Mouse (Mus musculus) limb, embryonic 13.5 days (tissue): ENCODE measurements around the gene Ubxn10. TPM values are rescaled to one million over a fixed set of nuclear protein-coding genes. Genes with fewer than 3 reads are reported as not detected.

Experiments used
- ATAC-seq: fragments of 200-750 bp; cut with Nextera tagmentation; 2 replicates; pipeline ENCODE4 v1.8.0; 2017; ENCODE audit warnings: low read depth, moderate number of reproducible peaks, moderate TSS enrichment; ENCODE audit not compliant: low FRiP score
- H3K27ac ChIP-seq: fragments of 300-500 bp; sonication (generic); 2 replicates; pipeline ENCODE4 v1.5.1; 2015; ENCODE audit warnings: inconsistent platforms, mild to moderate bottlenecking, moderate library complexity
- H3K27me3 ChIP-seq: fragments of 300-500 bp; sonication (generic); 2 replicates; pipeline ENCODE4 v1.6.1; 2015; ENCODE audit warnings: mild to moderate bottlenecking, inconsistent platforms
- H3K36me3 ChIP-seq: fragments of 300-500 bp; sonication (generic); 2 replicates; pipeline ENCODE4 v1.6.1; 2015; ENCODE audit warnings: inconsistent platforms, mild to moderate bottlenecking, moderate library complexity
- H3K4me1 ChIP-seq: fragments of 300-500 bp; sonication (generic); 2 replicates; pipeline ENCODE4 v1.6.1; 2015; ENCODE audit warnings: inconsistent platforms
- H3K4me2 ChIP-seq: fragments of 300-500 bp; sonication (generic); replicated peaks from 2 replicates; pipeline ENCODE4 v1.6.1; 2015; ENCODE audit warnings: inconsistent platforms, mild to moderate bottlenecking, moderate library complexity
- H3K4me3 ChIP-seq: fragments of 300-500 bp; sonication (generic); 2 replicates; pipeline ENCODE4 v1.5.1; 2015; ENCODE audit warnings: moderate library complexity, mild to moderate bottlenecking, inconsistent platforms
- H3K9ac ChIP-seq: fragments of 300-500 bp; sonication (generic); 2 replicates; pipeline ENCODE4 v1.6.1; 2015; ENCODE audit warnings: mild to moderate bottlenecking, inconsistent platforms
- H3K9me3 ChIP-seq: fragments of 300-500 bp; sonication (generic); 2 replicates; pipeline ENCODE4 v1.6.1; 2016; ENCODE audit warnings: inconsistent platforms
- WGBS: fragments of 180-500 bp; shearing (Covaris S2); methylation state at CpG from one replicate; pipeline ENCODE4 v1.1.7; 2015; 5-methylcytosine and 5-hydroxymethylcytosine counted together
- polyA plus RNA-seq: library from polyadenylated mRNA; unstranded; fragments of >200 nt; fragmentation: Nextera tagmentation; extraction: Ambion mirVana; gene quantifications from 2 replicates; pipeline ENCODE4 v1.2.1, GENCODE M21; 2015

The Ubxn10 gene
- polyA plus RNA-seq, 1 experiment from 2014 or later, result 0.84 TPM

- H3K9ac ChIP-seq, result no peak overlapping the region
- no peak overlapping the region for H3K27ac ChIP-seq
- WGBS, result 57% methylated on average over 4 of the region's 4 CpGs
- no peak overlapping the region for H3K4me3 ChIP-seq
- H3K27me3 ChIP-seq, result no peaks in the 10 kb centered on the region
- H3K9me3 ChIP-seq, result no peaks in the 10 kb centered on the region
- ATAC-seq, result no peak
- H3K36me3 ChIP-seq, result no peaks in the 10 kb centered on the region
- no peak overlapping the region for H3K4me2 ChIP-seq
- peaks cover 9% of the 10 kb centered on the region for H3K4me1 ChIP-seq
These were observed 18.5 kb upstream of the Ubxn10 start for GRCm38 (mm10) chr4:138755439-138755838.

- Histone ChIP-seq H3K4me1 (peaks cover 9% of the 10 kb centered on the region), H3K4me3 (no peak overlapping the region), H3K9ac (no peak overlapping the region), H3K27me3 (no peaks in the 10 kb centered on the region), H3K9me3 (no peaks in the 10 kb centered on the region), H3K4me2 (no peak overlapping the region), H3K27ac (no peak overlapping the region), H3K36me3 (no peaks in the 10 kb centered on the region)
- no peak for ATAC-seq
- 77% methylated on average over 9 of the region's 9 CpGs for WGBS
These were observed 17.5 kb upstream of the Ubxn10 start for GRCm38 (mm10) chr4:138754432-138754831.

- WGBS, result 77% methylated on average over 3 of the region's 3 CpGs
- Histone ChIP-seq H3K4me3 (no peak overlapping the region), H3K36me3 (no peaks in the 10 kb centered on the region), H3K27ac (no peak overlapping the region), H3K9ac (no peak overlapping the region), H3K27me3 (no peaks in the 10 kb centered on the region), H3K4me2 (no peak overlapping the region), H3K4me1 (peaks cover 9% of the 10 kb centered on the region), H3K9me3 (no peaks in the 10 kb centered on the region)
- ATAC-seq, result no peak
These were observed 16.6 kb upstream of the Ubxn10 start for GRCm38 (mm10) chr4:138753608-138754007.

- Histone ChIP-seq H3K9me3 (no peaks in the 10 kb centered on the region), H3K9ac (no peak overlapping the region)
- 93% methylated on average over 6 of the region's 6 CpGs for WGBS
These were observed 15.6 kb upstream of the Ubxn10 start for GRCm38 (mm10) chr4:138752603-138753002.

GRCm38 (mm10) chr4:138748369-138749072 is 11.6 kb upstream of the Ubxn10 start:
- H3K4me3 ChIP-seq, result no peak overlapping the region
- no peak overlapping the region for H3K27ac ChIP-seq
- no peak overlapping the region for H3K9ac ChIP-seq
- H3K4me1 ChIP-seq, result peaks cover 7% of the 10 kb centered on the region; the same call in 1 of the 2 replicates
- no peak for ATAC-seq
- no peaks in the 10 kb centered on the region for H3K36me3 ChIP-seq
- 55% methylated on average over 8 of the region's 8 CpGs for WGBS
- H3K4me2 ChIP-seq, result no peak overlapping the region
- H3K27me3 ChIP-seq, result 0 out of 2 replicates have a peak, but pooled peaks cover 4% of the 10 kb centered on the region
- H3K9me3 ChIP-seq, result no peaks in the 10 kb centered on the region

More at GRCm38 (mm10) chr4:138752603-138753002, 15.6 kb upstream of the Ubxn10 start:
- Histone ChIP-seq H3K36me3 (no peaks in the 10 kb centered on the region), H3K4me1 (peaks cover 9% of the 10 kb centered on the region), H3K4me3 (no peak overlapping the region), H3K27ac (no peak overlapping the region), H3K27me3 (0 out of 2 replicates have a peak, but pooled peaks cover 3% of the 10 kb centered on the region), H3K4me2 (no peak overlapping the region)
- no peak for ATAC-seq

- no peak overlapping the region for H3K27ac ChIP-seq
- 0 out of 2 replicates have a peak, but pooled peaks cover 4% of the 10 kb centered on the region for H3K27me3 ChIP-seq
- no peak overlapping the region for H3K4me2 ChIP-seq
- WGBS, result 64% methylated on average over 10 of the region's 10 CpGs
- no peak overlapping the region for H3K9ac ChIP-seq
- H3K4me1 ChIP-seq, result peaks cover 13% of the 10 kb centered on the region
- H3K36me3 ChIP-seq, result no peaks in the 10 kb centered on the region
- no peaks in the 10 kb centered on the region for H3K9me3 ChIP-seq
- H3K4me3 ChIP-seq, result no peak overlapping the region
- no peak for ATAC-seq
These were observed 10.9 kb upstream of the Ubxn10 start for GRCm38 (mm10) chr4:138747851-138748250.

- H3K4me1 ChIP-seq, result peaks cover 13% of the 10 kb centered on the region
- no peak overlapping the region for H3K9ac ChIP-seq
- ATAC-seq, result no peak
- no peak overlapping the region for H3K27ac ChIP-seq
- no peaks in the 10 kb centered on the region for H3K36me3 ChIP-seq
- 84% methylated on average over 9 of the region's 9 CpGs for WGBS
- 0 out of 2 replicates have a peak, but pooled peaks cover 4% of the 10 kb centered on the region for H3K27me3 ChIP-seq
- H3K4me3 ChIP-seq, result no peak overlapping the region
- H3K4me2 ChIP-seq, result no peak overlapping the region
- no peaks in the 10 kb centered on the region for H3K9me3 ChIP-seq
These were observed 9.9 kb upstream of the Ubxn10 start for GRCm38 (mm10) chr4:138746866-138747265.

- Histone ChIP-seq H3K9ac (no peak overlapping the region), H3K27me3 (0 out of 2 replicates have a peak, but pooled peaks cover 4% of the 10 kb centered on the region), H3K9me3 (no peaks in the 10 kb centered on the region), H3K36me3 (no peaks in the 10 kb centered on the region), H3K4me3 (no peak overlapping the region), H3K27ac (no peak overlapping the region), H3K4me2 (no peak overlapping the region), H3K4me1 (peaks cover 13% of the 10 kb centered on the region)
- WGBS, result 50% methylated on average over 4 of the region's 4 CpGs
- ATAC-seq, result peak; percentile 71
These were observed 8.9 kb upstream of the Ubxn10 start for GRCm38 (mm10) chr4:138745884-138746283.

GRCm38 (mm10) chr4:138739136-138739851 is 2.3 kb upstream of the Ubxn10 start:
- H3K4me1 ChIP-seq, result peaks cover 28% of the 10 kb centered on the region
- H3K4me3 ChIP-seq, result no peak overlapping the region
- no peaks in the 10 kb centered on the region for H3K9me3 ChIP-seq
- no peak overlapping the region for H3K9ac ChIP-seq
- H3K27ac ChIP-seq, result no peak overlapping the region
- H3K4me2 ChIP-seq, result no peak overlapping the region
- no peaks in the 10 kb centered on the region for H3K27me3 ChIP-seq
- no peaks in the 10 kb centered on the region for H3K36me3 ChIP-seq
- 11% methylated on average over 7 of the region's 7 CpGs for WGBS
- ATAC-seq, result no peak

- no peak overlapping the region for H3K9ac ChIP-seq
- no peaks in the 10 kb centered on the region for H3K27me3 ChIP-seq
- no peak for ATAC-seq
- WGBS, result 91% methylated on average over 4 of the region's 4 CpGs
- H3K9me3 ChIP-seq, result no peaks in the 10 kb centered on the region; the same call in 1 of the 2 replicates
- H3K4me1 ChIP-seq, result peaks cover 22% of the 10 kb centered on the region
- no peak overlapping the region for H3K27ac ChIP-seq
- H3K4me2 ChIP-seq, result no peak overlapping the region
- no peaks in the 10 kb centered on the region for H3K36me3 ChIP-seq
- no peak overlapping the region for H3K4me3 ChIP-seq
These were observed 2.1 kb downstream of the Ubxn10 start for GRCm38 (mm10) chr4:138734863-138735262.

GRCm38 (mm10) chr4:138734105-138734504 is 2.9 kb downstream of the Ubxn10 start:
- H3K36me3 ChIP-seq, result no peaks in the 10 kb centered on the region
- 51% methylated on average over 7 of the region's 7 CpGs for WGBS
- H3K27ac ChIP-seq, result no peak overlapping the region
- no peak overlapping the region for H3K9ac ChIP-seq
- H3K4me1 ChIP-seq, result peaks cover 16% of the 10 kb centered on the region
- no peaks in the 10 kb centered on the region for H3K27me3 ChIP-seq
- ATAC-seq, result no peak
- H3K9me3 ChIP-seq, result no peaks in the 10 kb centered on the region; the same call in 1 of the 2 replicates
- H3K4me2 ChIP-seq, result no peak overlapping the region
- no peak overlapping the region for H3K4me3 ChIP-seq

- H3K36me3 ChIP-seq, result no peaks in the 10 kb centered on the region
- 46% methylated on average over 9 of the region's 9 CpGs for WGBS
- no peak for ATAC-seq
- no peaks in the 10 kb centered on the region for H3K27me3 ChIP-seq
- no peak overlapping the region for H3K9ac ChIP-seq
- H3K4me2 ChIP-seq, result no peak overlapping the region
- H3K9me3 ChIP-seq, result no peaks in the 10 kb centered on the region; the same call in 1 of the 2 replicates
- H3K4me3 ChIP-seq, result no peak overlapping the region
- H3K27ac ChIP-seq, result no peak overlapping the region
- H3K4me1 ChIP-seq, result peaks cover 16% of the 10 kb centered on the region
These were observed 7.8 kb downstream of the Ubxn10 start for GRCm38 (mm10) chr4:138729018-138729703.
